Mouse (Mus musculus): Measurements from ENCODE around the gene Ngef. TPM values are rescaled to one million over a fixed set of nuclear protein-coding genes. Genes with fewer than 3 reads are reported as not detected.
"Not testable (repeated sequence)": the region's sequence is repeated elsewhere in the genome, so short reads cannot be mapped to it uniquely, and the experiment has no call there.

Gene Ngef
- polyA plus RNA-seq, 1 experiment from 2014 or later, result 0.31 TPM

DNA sequence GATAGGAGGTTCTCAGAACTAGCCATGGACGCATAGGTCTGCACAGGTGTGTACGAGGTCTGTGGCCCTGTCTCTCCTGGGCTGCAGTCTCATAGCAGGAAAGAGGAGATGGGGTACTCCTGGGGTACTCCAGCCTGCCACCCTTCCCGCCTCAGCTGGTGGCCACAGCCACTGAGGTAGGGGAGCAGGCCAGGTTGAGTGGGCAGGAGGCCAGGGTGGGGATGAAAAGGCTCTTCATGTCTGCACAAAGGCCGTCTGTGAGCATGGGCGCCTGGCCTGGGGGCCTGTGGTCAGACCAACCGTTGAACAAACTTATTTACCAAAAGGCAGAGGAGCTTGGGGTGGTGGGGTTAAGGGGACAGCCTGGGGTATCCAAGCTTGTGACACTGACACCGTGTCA is 101.8 kb downstream of the Ngef start:
- ATAC-seq (ENCODE audit: extremely low read depth, insufficient number of reproducible peaks, low FRiP score, low TSS enrichment), result no peak
- Histone ChIP-seq H3K9ac (no peak overlapping the region), H3K27ac (replicated peaks) (no peak overlapping the region), H3K27me3 (replicated peaks) (peaks cover 45% of the 10 kb centered on the region), H3K4me2 (no peak overlapping the region), H3K4me3 (no peak overlapping the region), H3K36me3 (no peaks in the 10 kb centered on the region), H3K9me3 (no peaks in the 10 kb centered on the region), H3K4me1 (peaks cover 8% of the 10 kb centered on the region)
- 80% methylated on average over 7 of the region's 7 CpGs for WGBS

DNA sequence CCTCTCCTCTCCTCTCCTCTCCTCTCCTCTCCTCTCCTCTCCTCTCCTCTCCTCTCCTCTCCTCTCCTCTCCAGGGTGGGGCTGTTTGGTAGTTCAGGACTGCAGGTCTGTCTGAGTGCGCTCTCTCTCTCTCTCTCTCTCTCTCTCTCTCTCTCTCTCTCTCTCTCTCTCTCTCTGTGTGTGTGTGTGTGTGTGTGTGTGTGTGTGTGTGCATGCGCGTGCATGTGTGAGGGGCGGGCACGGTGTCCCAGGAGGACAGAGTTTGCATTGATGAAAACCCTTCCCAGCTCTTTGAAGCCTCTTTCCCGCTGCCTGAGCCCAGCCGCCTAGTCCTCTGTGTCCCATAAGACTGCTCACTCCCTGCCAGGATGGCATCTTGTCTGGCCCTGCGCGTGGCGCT is 103.7 kb downstream of the Ngef start, which contains the start of gene Snorc:
Gene Snorc, plus strand, starts transcription at position 301 of the 400 bp plus-strand sequence.
- H3K4me3 ChIP-seq; H3K9ac ChIP-seq; H3K27ac ChIP-seq (replicated peaks); H3K4me1 ChIP-seq; H3K4me2 ChIP-seq; H3K9me3 ChIP-seq; H3K36me3 ChIP-seq; ATAC-seq (ENCODE audit: extremely low read depth, insufficient number of reproducible peaks, low FRiP score, low TSS enrichment): not testable (repeated sequence)
- peaks cover 26% of the 10 kb centered on the region for H3K27me3 ChIP-seq (replicated peaks)
- WGBS, result 40% methylated on average over 5 of the region's 10 CpGs

GRCm38 (mm10) chr1:87468321-87468720 is 105.3 kb downstream of the Ngef start:
- Histone ChIP-seq H3K27me3 (replicated peaks) (peaks cover 11% of the 10 kb centered on the region), H3K27ac (replicated peaks) (no peak overlapping the region), H3K4me1 (no peaks in the 10 kb centered on the region), H3K9ac (no peak overlapping the region), H3K9me3 (no peaks in the 10 kb centered on the region), H3K4me2 (no peak overlapping the region), H3K36me3 (no peaks in the 10 kb centered on the region), H3K4me3 (no peak overlapping the region)
- WGBS, result 65% methylated on average over 6 of the region's 6 CpGs
- ATAC-seq (ENCODE audit: extremely low read depth, insufficient number of reproducible peaks, low FRiP score, low TSS enrichment), result no peak

GRCm38 (mm10) chr1:87467469-87467868 is 106.2 kb downstream of the Ngef start:
- 68% methylated on average over 9 of the region's 9 CpGs for WGBS
- no peak for ATAC-seq (ENCODE audit: extremely low read depth, insufficient number of reproducible peaks, low FRiP score, low TSS enrichment)

DNA sequence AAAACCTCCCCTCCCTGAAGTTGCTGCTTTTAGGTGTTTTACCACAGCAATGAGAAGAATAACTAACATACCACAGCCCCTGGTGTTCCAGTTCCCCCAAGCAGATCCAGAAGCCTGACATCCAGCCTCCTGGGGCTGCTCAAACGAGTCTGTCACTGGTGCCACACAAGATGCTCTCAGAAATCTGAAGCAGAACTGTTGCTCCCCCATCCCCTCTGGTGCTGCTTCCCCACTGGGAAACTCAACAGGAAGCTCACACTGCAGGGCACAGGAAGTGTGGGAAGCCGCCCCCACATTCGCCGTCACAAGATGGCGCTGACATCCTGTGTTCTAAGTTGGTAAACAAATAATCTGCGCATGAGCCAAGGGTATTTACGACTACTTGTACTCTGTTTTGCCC is 113.8 kb downstream of the Ngef start:
- WGBS, result 80% methylated on average over 6 of the region's 7 CpGs
- not testable (repeated sequence) for H3K27me3 ChIP-seq (replicated peaks); ATAC-seq (ENCODE audit: extremely low read depth, insufficient number of reproducible peaks, low FRiP score, low TSS enrichment); H3K27ac ChIP-seq (replicated peaks); H3K36me3 ChIP-seq; H3K4me2 ChIP-seq; H3K4me1 ChIP-seq; H3K9me3 ChIP-seq; H3K4me3 ChIP-seq; H3K9ac ChIP-seq

More at GRCm38 (mm10) chr1:87467469-87467868, 106.2 kb downstream of the Ngef start:
- Histone ChIP-seq H3K4me3 (no peak overlapping the region), H3K36me3 (no peaks in the 10 kb centered on the region), H3K4me2 (no peak overlapping the region), H3K9ac (no peak overlapping the region), H3K27me3 (replicated peaks) (peaks cover 11% of the 10 kb centered on the region), H3K9me3 (no peaks in the 10 kb centered on the region), H3K4me1 (no peaks in the 10 kb centered on the region), H3K27ac (replicated peaks) (no peak overlapping the region)

GRCm38 (mm10) chr1:87458045-87458444 is 115.6 kb downstream of the Ngef start:
- no peak overlapping the region for H3K4me3 ChIP-seq
- no peak for ATAC-seq (ENCODE audit: extremely low read depth, insufficient number of reproducible peaks, low FRiP score, low TSS enrichment)
- no peak overlapping the region for H3K4me2 ChIP-seq
- no peaks in the 10 kb centered on the region for H3K4me1 ChIP-seq
- WGBS, result 84% methylated on average over 4 of the region's 4 CpGs
- H3K9me3 ChIP-seq, result 0 out of 2 replicates have a peak, but pooled peaks cover 6% of the 10 kb centered on the region
- no peaks in the 10 kb centered on the region for H3K36me3 ChIP-seq
- no peaks in the 10 kb centered on the region for H3K27me3 ChIP-seq (replicated peaks)
- no peak overlapping the region for H3K9ac ChIP-seq
- H3K27ac ChIP-seq (replicated peaks), result no peak overlapping the region

- Histone ChIP-seq H3K4me3 (no peak overlapping the region), H3K9ac (no peak overlapping the region), H3K9me3 (0 out of 2 replicates have a peak, but pooled peaks cover 6% of the 10 kb centered on the region), H3K36me3 (0 out of 2 replicates have a peak, but pooled peaks cover 6% of the 10 kb centered on the region), H3K27me3 (replicated peaks) (no peaks in the 10 kb centered on the region), H3K27ac (replicated peaks) (no peak overlapping the region), H3K4me2 (no peak overlapping the region), H3K4me1 (no peaks in the 10 kb centered on the region)
- WGBS, result 90% methylated on average over 1 of the region's 1 CpGs
- no peak for ATAC-seq (ENCODE audit: extremely low read depth, insufficient number of reproducible peaks, low FRiP score, low TSS enrichment)
Measured at GRCm38 (mm10) chr1:87456425-87456824, 117.2 kb downstream of the Ngef start.

GRCm38 (mm10) chr1:87449432-87449831 is 124.2 kb downstream of the Ngef start:
- no peak overlapping the region for H3K9ac ChIP-seq
- H3K4me2 ChIP-seq, result no peak overlapping the region
- no peaks in the 10 kb centered on the region for H3K27me3 ChIP-seq (replicated peaks)
- H3K4me3 ChIP-seq, result no peak overlapping the region
- no peaks in the 10 kb centered on the region for H3K9me3 ChIP-seq
- H3K36me3 ChIP-seq, result peaks cover 70% of the 10 kb centered on the region
- no peaks in the 10 kb centered on the region for H3K4me1 ChIP-seq
- ATAC-seq (ENCODE audit: extremely low read depth, insufficient number of reproducible peaks, low FRiP score, low TSS enrichment), result no peak
- H3K27ac ChIP-seq (replicated peaks), result no peak overlapping the region
- WGBS, result 90% methylated on average over 4 of the region's 4 CpGs

DNA sequence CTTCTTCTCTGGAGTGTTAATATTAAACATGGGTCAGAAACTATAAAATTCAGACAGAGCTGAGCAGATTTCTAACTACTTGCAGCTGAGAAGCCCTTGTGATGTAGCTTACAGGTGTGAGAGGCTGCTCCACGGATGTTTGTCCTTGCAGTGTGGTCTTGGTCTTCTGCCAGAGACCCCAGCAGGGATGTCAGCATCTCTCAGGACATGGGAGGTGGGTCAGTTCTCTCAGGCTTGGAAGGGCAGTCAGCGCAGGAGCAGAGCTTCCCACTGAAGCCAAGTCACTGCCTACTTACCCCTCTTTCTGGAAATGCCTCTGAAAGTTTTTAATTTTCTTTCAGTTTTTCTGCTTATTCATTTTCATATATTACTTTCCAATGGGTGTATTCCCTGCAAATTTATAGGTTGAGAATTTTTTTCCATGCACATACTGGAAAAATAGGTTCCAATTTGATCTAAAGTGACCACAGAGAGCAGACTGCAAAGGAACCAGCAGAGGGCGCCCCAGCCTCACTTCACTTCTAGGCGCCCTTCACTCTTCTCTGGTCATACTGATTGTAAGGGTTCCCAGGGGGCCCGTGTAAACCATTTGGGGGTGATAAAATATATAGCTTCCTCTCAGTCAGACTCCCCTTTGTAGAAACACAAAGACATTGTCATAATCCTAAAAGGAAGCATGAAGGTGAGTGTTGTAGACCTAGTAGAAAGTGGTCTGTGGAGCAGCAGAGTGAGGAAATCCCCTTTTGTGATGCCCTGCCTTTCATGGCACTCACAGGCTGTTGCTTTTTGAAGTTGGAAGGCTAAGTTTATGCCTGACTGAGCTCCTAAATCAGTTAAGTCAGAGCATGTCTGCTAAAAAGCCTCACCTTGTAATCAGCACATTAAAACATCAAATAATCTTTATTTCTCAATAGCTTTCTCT is 126.2 kb downstream of the Ngef start:
- Histone ChIP-seq H3K4me2 (no peak overlapping the region), H3K9ac (no peak overlapping the region), H3K4me3 (no peak overlapping the region), H3K27me3 (replicated peaks) (no peaks in the 10 kb centered on the region), H3K36me3 (peaks cover 90% of the 10 kb centered on the region), H3K4me1 (no peaks in the 10 kb centered on the region), H3K9me3 (no peaks in the 10 kb centered on the region), H3K27ac (replicated peaks) (no peak overlapping the region)
- no peak for ATAC-seq (ENCODE audit: extremely low read depth, insufficient number of reproducible peaks, low FRiP score, low TSS enrichment)
- whole genome bisulfite sequencing, result 37% methylated on average over 5 of the region's 5 CpGs

GRCm38 (mm10) chr1:87436583-87436982 is 137.1 kb downstream of the Ngef start:
- no peak overlapping the region for H3K4me3 ChIP-seq
- no peak overlapping the region for H3K4me2 ChIP-seq
- ATAC-seq (ENCODE audit: extremely low read depth, insufficient number of reproducible peaks, low FRiP score, low TSS enrichment), result no peak
- no peak overlapping the region for H3K27ac ChIP-seq (replicated peaks)
- H3K4me1 ChIP-seq, result no peaks in the 10 kb centered on the region
- 37% methylated on average over 6 of the region's 6 CpGs for WGBS
- H3K27me3 ChIP-seq (replicated peaks), result no peaks in the 10 kb centered on the region
- peaks cover 86% of the 10 kb centered on the region for H3K36me3 ChIP-seq
- H3K9ac ChIP-seq, result no peak overlapping the region
- no peaks in the 10 kb centered on the region for H3K9me3 ChIP-seq

- H3K9ac ChIP-seq, result no peak overlapping the region
- WGBS, result 99% methylated on average over 2 of the region's 2 CpGs
- no peak overlapping the region for H3K4me3 ChIP-seq
- no peaks in the 10 kb centered on the region for H3K4me1 ChIP-seq
- no peaks in the 10 kb centered on the region for H3K9me3 ChIP-seq
- no peak overlapping the region for H3K4me2 ChIP-seq
- H3K27ac ChIP-seq (replicated peaks), result no peak overlapping the region
- peaks cover 86% of the 10 kb centered on the region for H3K36me3 ChIP-seq
- H3K27me3 ChIP-seq (replicated peaks), result no peaks in the 10 kb centered on the region
- ATAC-seq (ENCODE audit: extremely low read depth, insufficient number of reproducible peaks, low FRiP score, low TSS enrichment), result no peak
Measured at GRCm38 (mm10) chr1:87435125-87435524, 138.5 kb downstream of the Ngef start.
